Mouse (Mus musculus): ENCODE results near the gene Clasp2. TPM values are rescaled to one million over a fixed set of nuclear protein-coding genes. Genes with fewer than 3 reads are reported as not detected.

Gene Clasp2
- polyA plus RNA-seq (2012; rRNA removed), result 1.9 and 3.3 TPM in 2 replicates

GRCm38 (mm10) chr9:113741108-113741636 is at the start of gene Clasp2:
TSS of gene Clasp2 (plus strand) at chr9:113741473.
- H3K4me1 ChIP-seq (ENCODE audit: control insufficient read depth, insufficient read depth, insufficient read length, low read length), result peaks cover 4% of the 10 kb centered on the region; the same call in 1 of the 2 replicates
- H3K27ac ChIP-seq (ENCODE audit: insufficient read depth, low read depth, low read length), result peak within 1 kb of the TSS; percentile 72
- 1% methylated on average over 63 of the region's 63 CpGs for WGBS
- no peaks in the 10 kb centered on the region for H3K36me3 ChIP-seq (ENCODE audit: control insufficient read depth, insufficient read depth, low read length)
- TF ChIP-seq CTCF (IDR thresholded peaks at IDR 0.05; ENCODE audit: extremely low read depth, insufficient read length, insufficient replicate concordance, low read depth, low read length), result no peak
- peak; percentile 39 for TF ChIP-seq POLR2A (IDR thresholded peaks at IDR 0.05; ENCODE audit: low read depth, low read length)
- peak within 1 kb of the TSS; percentile 87 for H3K4me3 ChIP-seq (ENCODE audit: low read depth, low read length)
- H3K27me3 ChIP-seq (ENCODE audit: control insufficient read depth, insufficient read depth, low read length), result no peaks in the 10 kb centered on the region

DNA sequence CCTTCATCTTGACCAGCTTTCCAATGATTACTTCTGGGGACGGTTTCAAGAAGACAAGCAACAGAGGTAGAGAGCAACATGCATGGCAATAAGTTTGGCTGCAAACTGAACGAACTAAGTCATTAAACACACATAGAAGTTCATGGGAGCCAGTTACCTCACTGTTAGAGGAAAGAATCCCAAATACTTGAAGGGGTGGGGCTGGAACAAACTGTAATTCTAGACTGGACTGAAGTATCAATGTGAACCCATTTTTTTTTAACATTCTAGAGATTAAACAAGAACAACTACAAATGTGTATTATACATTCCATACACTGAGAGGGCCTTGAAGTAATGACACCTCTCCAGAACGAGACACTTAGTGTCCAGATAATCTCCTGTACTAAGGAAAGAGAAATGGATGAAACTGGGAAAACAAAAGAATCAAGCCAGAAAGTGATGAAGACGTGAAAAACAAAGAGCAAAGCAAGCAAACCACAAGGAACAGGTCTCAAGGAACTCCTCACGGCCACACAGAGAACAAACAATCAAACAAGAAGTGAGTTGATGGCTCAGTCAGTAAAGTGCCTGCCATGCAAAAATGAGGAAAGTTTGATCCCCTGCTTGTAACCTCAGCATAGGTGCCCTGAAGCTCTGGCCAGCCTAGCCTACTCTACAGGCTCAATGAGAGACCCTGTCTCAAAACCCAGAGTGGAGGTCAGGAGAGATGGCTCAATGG is 39.7 kb upstream of the Clasp2 start:
- Histone ChIP-seq H3K27me3 (ENCODE audit: control insufficient read depth, insufficient read depth, low read length) (no peaks in the 10 kb centered on the region), H3K4me1 (ENCODE audit: control insufficient read depth, insufficient read depth, insufficient read length, low read length) (peaks cover 18% of the 10 kb centered on the region; the same call in 1 of the 2 replicates), H3K4me3 (ENCODE audit: low read depth, low read length) (no peak overlapping the region), H3K27ac (ENCODE audit: insufficient read depth, low read depth, low read length) (no peak overlapping the region), H3K36me3 (ENCODE audit: control insufficient read depth, insufficient read depth, low read length) (peaks cover 16% of the 10 kb centered on the region)
- 68% methylated on average over 5 of the region's 5 CpGs for WGBS
- TF ChIP-seq CTCF (IDR thresholded peaks at IDR 0.05; ENCODE audit: extremely low read depth, insufficient read length, insufficient replicate concordance, low read depth, low read length) (no peak), POLR2A (IDR thresholded peaks at IDR 0.05; ENCODE audit: low read depth, low read length) (no peak)

GRCm38 (mm10) chr9:113706108-113706507 is 35.2 kb upstream of the Clasp2 start:
- WGBS, result 29% methylated on average over 2 of the region's 2 CpGs
- H3K27ac ChIP-seq (ENCODE audit: insufficient read depth, low read depth, low read length), result no peak overlapping the region
- 0 out of 2 replicates have a peak, but pooled peaks cover 1% of the 10 kb centered on the region for H3K36me3 ChIP-seq (ENCODE audit: control insufficient read depth, insufficient read depth, low read length)
- H3K27me3 ChIP-seq (ENCODE audit: control insufficient read depth, insufficient read depth, low read length), result no peaks in the 10 kb centered on the region
- peaks cover 17% of the 10 kb centered on the region; the same call in 1 of the 2 replicates for H3K4me1 ChIP-seq (ENCODE audit: control insufficient read depth, insufficient read depth, insufficient read length, low read length)
- no peak for TF ChIP-seq CTCF (IDR thresholded peaks at IDR 0.05; ENCODE audit: extremely low read depth, insufficient read length, insufficient replicate concordance, low read depth, low read length)
- TF ChIP-seq POLR2A (IDR thresholded peaks at IDR 0.05; ENCODE audit: low read depth, low read length), result no peak
- peak overlapping the region; percentile 43; the same call in 1 of the 2 replicates for H3K4me3 ChIP-seq (ENCODE audit: low read depth, low read length)

- no peak for TF ChIP-seq POLR2A (IDR thresholded peaks at IDR 0.05; ENCODE audit: low read depth, low read length)
- TF ChIP-seq CTCF (IDR thresholded peaks at IDR 0.05; ENCODE audit: extremely low read depth, insufficient read length, insufficient replicate concordance, low read depth, low read length), result no peak
- H3K27ac ChIP-seq (ENCODE audit: insufficient read depth, low read depth, low read length), result peak overlapping the region; percentile 40
- H3K4me1 ChIP-seq (ENCODE audit: control insufficient read depth, insufficient read depth, insufficient read length, low read length), result peaks cover 13% of the 10 kb centered on the region; the same call in 1 of the 2 replicates
- no peaks in the 10 kb centered on the region for H3K27me3 ChIP-seq (ENCODE audit: control insufficient read depth, insufficient read depth, low read length)
- H3K36me3 ChIP-seq (ENCODE audit: control insufficient read depth, insufficient read depth, low read length), result no peaks in the 10 kb centered on the region
- WGBS, result 4% methylated on average over 9 of the region's 9 CpGs
- H3K4me3 ChIP-seq (ENCODE audit: low read depth, low read length), result peak overlapping the region; percentile 56
These were observed 34.4 kb upstream of the Clasp2 start for GRCm38 (mm10) chr9:113706841-113707240.

GRCm38 (mm10) chr9:113707481-113708360 is 33.6 kb upstream of the Clasp2 start, which contains the start of gene Pdcd6ip:
TSS of gene Pdcd6ip (minus strand) at chr9:113708259.
- peak within 1 kb of the TSS; percentile 91 for H3K27ac ChIP-seq (ENCODE audit: insufficient read depth, low read depth, low read length)
- no peak for TF ChIP-seq CTCF (IDR thresholded peaks at IDR 0.05; ENCODE audit: extremely low read depth, insufficient read length, insufficient replicate concordance, low read depth, low read length)
- peak; percentile 85 for TF ChIP-seq POLR2A (IDR thresholded peaks at IDR 0.05; ENCODE audit: low read depth, low read length)
- peak within 1 kb of the TSS; percentile 85 for H3K4me3 ChIP-seq (ENCODE audit: low read depth, low read length)
- H3K27me3 ChIP-seq (ENCODE audit: control insufficient read depth, insufficient read depth, low read length), result no peaks in the 10 kb centered on the region
- peaks cover 11% of the 10 kb centered on the region; the same call in 1 of the 2 replicates for H3K4me1 ChIP-seq (ENCODE audit: control insufficient read depth, insufficient read depth, insufficient read length, low read length)
- no peaks in the 10 kb centered on the region for H3K36me3 ChIP-seq (ENCODE audit: control insufficient read depth, insufficient read depth, low read length)
- under 1% methylated on average over 76 of the region's 77 CpGs for WGBS

DNA sequence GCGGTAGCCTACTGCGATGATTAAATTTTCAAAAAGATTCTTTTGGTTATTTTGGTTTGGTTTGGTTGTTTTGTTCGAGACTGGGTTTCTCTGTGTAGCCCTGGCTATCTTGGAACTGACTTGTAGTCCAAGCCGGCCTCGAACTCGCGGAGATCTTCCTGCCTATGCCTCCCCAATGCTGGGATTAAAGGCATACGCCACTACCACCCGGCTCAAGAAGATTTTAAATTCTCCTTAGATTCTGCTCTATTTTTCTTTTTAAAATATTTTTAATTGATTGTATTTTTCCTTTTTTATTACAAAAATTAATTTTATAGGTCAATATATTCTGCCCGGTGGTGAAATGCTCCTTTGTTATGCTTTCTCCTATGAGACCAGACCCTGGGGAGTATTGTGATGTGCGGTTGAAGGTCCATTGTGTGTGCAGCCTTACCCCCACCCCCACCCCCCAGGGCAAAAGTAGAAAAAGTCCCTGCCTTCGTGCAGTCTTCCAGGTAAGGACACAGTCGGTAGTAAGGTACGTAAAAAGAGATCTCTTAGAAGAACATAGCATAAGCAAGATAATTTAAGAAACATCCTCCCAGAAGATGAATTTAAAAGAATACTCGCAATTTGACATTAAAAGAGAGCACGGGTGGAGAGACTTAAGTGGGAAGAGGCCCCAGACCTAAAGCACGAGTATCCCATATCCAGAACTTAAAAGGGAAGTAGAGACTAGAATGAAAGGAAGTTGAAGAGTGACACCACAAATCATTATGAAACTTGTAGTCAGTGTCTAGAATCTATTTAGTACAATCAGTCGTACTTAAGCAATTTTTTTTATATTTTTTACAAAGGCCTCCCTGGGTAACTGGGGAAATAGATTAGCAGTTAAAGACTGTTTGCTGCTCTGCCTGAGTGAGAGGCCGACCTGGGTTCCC is 32.7 kb upstream of the Clasp2 start:
- Histone ChIP-seq H3K27me3 (ENCODE audit: control insufficient read depth, insufficient read depth, low read length) (no peaks in the 10 kb centered on the region), H3K4me3 (ENCODE audit: low read depth, low read length) (peak overlapping the region; percentile 85), H3K27ac (ENCODE audit: insufficient read depth, low read depth, low read length) (no peak overlapping the region), H3K36me3 (ENCODE audit: control insufficient read depth, insufficient read depth, low read length) (no peaks in the 10 kb centered on the region), H3K4me1 (ENCODE audit: control insufficient read depth, insufficient read depth, insufficient read length, low read length) (peaks cover 11% of the 10 kb centered on the region; the same call in 1 of the 2 replicates)
- WGBS, result 47% methylated on average over 19 of the region's 19 CpGs
- TF ChIP-seq POLR2A (IDR thresholded peaks at IDR 0.05; ENCODE audit: low read depth, low read length) (no peak), CTCF (IDR thresholded peaks at IDR 0.05; ENCODE audit: extremely low read depth, insufficient read length, insufficient replicate concordance, low read depth, low read length) (no peak)

All from small intestine, adult 2 months (tissue).